Mouse (Mus musculus): ENCODE measurements around the gene Pwwp2a.

GRCm38 (mm10) chr11:43633658-43634401 lies 48.0 kb upstream of the Pwwp2a start:
- no peak for TF ChIP-seq CTCF (IDR thresholded peaks at IDR 0.05; ENCODE audit: extremely low read depth, insufficient read depth, low read length)
- TF ChIP-seq POLR2A (IDR thresholded peaks at IDR 0.05; ENCODE audit: extremely low read depth, insufficient read depth, low read length) = no peak

Data from cortical plate, adult 2 months (tissue).